Mouse (Mus musculus) thymus, adult 2 months (tissue): ENCODE results near the gene Olfr9. TPM values are rescaled to one million over a fixed set of nuclear protein-coding genes. Genes with fewer than 3 reads are reported as not detected.
"Not testable (repeated sequence)": the region's sequence is repeated elsewhere in the genome, so short reads cannot be mapped to it uniquely, and the experiment has no call there.

ENCODE experiments used
- DNase-seq: peaks from one replicate; pipeline ENCODE4 v3.0.0; 2021
- H3K27ac ChIP-seq: fragments of 200-500 bp; 2 replicates; pipeline ENCODE4 v1.5.1; 2012; ENCODE audit warnings: low read length, control low read depth; ENCODE audit not compliant: control insufficient read depth, insufficient read depth
- H3K27me3 ChIP-seq: fragments of 200-500 bp; 2 replicates; pipeline ENCODE4 v1.6.1; 2012; ENCODE audit warnings: mild to moderate bottlenecking, low read length, moderate library complexity, mixed read lengths; ENCODE audit not compliant: control insufficient read depth, insufficient read depth
- H3K36me3 ChIP-seq: fragments of 200-500 bp; 2 replicates; pipeline ENCODE4 v1.6.1; 2012; ENCODE audit warnings: mild to moderate bottlenecking, low read length, moderate library complexity; ENCODE audit not compliant: control insufficient read depth, insufficient read depth
- H3K4me1 ChIP-seq: fragments of 200-500 bp; replicated peaks from 2 replicates; pipeline ENCODE4 v1.6.1; 2012; ENCODE audit warnings: low read length; ENCODE audit not compliant: control insufficient read depth, insufficient read depth
- H3K4me3 ChIP-seq: fragments of 200-500 bp; 2 replicates; pipeline ENCODE4 v1.5.1; 2012; ENCODE audit warnings: mild to moderate bottlenecking, low read length, control low read depth, moderate library complexity; ENCODE audit not compliant: control insufficient read depth, insufficient read depth
- CTCF ChIP-seq: fragments of 200-500 bp; IDR thresholded peaks from 2 replicates; pipeline ENCODE4 v1.5.1; 2012; ENCODE audit warnings: mild to moderate bottlenecking, control low read depth, low read length, moderate library complexity, borderline replicate concordance; ENCODE audit not compliant: control insufficient read depth, poor library complexity, insufficient read depth; ENCODE audit errors: extremely low read depth
- POLR2A ChIP-seq: fragments of 200-500 bp; IDR thresholded peaks from 2 replicates; pipeline ENCODE4 v1.6.1; 2012; ENCODE audit warnings: mild to moderate bottlenecking, low read length, control low read depth, moderate library complexity; ENCODE audit not compliant: control insufficient read depth, poor library complexity, insufficient read depth; ENCODE audit errors: extremely low read depth
- WGBS: fragments of 180-500 bp; shearing (Covaris S2); methylation state at CpG from one replicate; pipeline ENCODE4 v1.1.7; 2018; 5-methylcytosine and 5-hydroxymethylcytosine counted together
- polyA plus RNA-seq: library from polyadenylated mRNA; depleted of rRNA; stranded (reverse); fragments of >200 nt; gene quantifications from 2 replicates; pipeline ENCODE4 v1.2.3, GENCODE M21; 2012

Olfr9 gene
- polyA plus RNA-seq, 1 experiment, result not detected

- 84% methylated on average over 14 of the region's 14 CpGs for WGBS
- H3K36me3 ChIP-seq, result no peaks in the 10 kb centered on the region
Measured at GRCm38 (mm10) chr10:129004032-129004920, 15.0 kb downstream of the Olfr9 start.

GRCm38 (mm10) chr10:129010288-129010841 lies 21.1 kb downstream of the Olfr9 start, which contains the start of gene Olfr763:
Gene Olfr763, plus strand, starts transcription at chr10:129010791.
- Histone ChIP-seq H3K4me3 (no peak within 1 kb of the TSS), H3K27me3 (no peaks in the 10 kb centered on the region), H3K4me1 (no peaks in the 10 kb centered on the region; the same call in 1 of the 2 replicates), H3K27ac (no peak within 1 kb of the TSS), H3K36me3 (no peaks in the 10 kb centered on the region)
- TF ChIP-seq POLR2A (no peak), CTCF (no peak)
- WGBS, result 69% methylated on average over 2 of the region's 2 CpGs
- no peak for DNase-seq

More at GRCm38 (mm10) chr10:129004032-129004920, 15.0 kb downstream of the Olfr9 start:
- no peak overlapping the region for H3K27ac ChIP-seq
- no peak for DNase-seq
- H3K27me3 ChIP-seq, result no peaks in the 10 kb centered on the region
- no peak for TF ChIP-seq CTCF
- no peak for TF ChIP-seq POLR2A
- H3K4me1 ChIP-seq, result no peaks in the 10 kb centered on the region
- no peak overlapping the region for H3K4me3 ChIP-seq

- WGBS, result 65% methylated on average over 2 of the region's 5 CpGs
Measured at GRCm38 (mm10) chr10:129011511-129011910, 22.3 kb downstream of the Olfr9 start.

GRCm38 (mm10) chr10:129014477-129014876 lies 25.2 kb downstream of the Olfr9 start:
- H3K4me3 ChIP-seq, result no peak overlapping the region
- no peaks in the 10 kb centered on the region for H3K36me3 ChIP-seq
- TF ChIP-seq CTCF (no peak), POLR2A (no peak)
- H3K27me3 ChIP-seq, result no peaks in the 10 kb centered on the region
- no peaks in the 10 kb centered on the region; the same call in 1 of the 2 replicates for H3K4me1 ChIP-seq
- DNase-seq, result no peak
- H3K27ac ChIP-seq, result no peak overlapping the region

More at GRCm38 (mm10) chr10:129011511-129011910, 22.3 kb downstream of the Olfr9 start:
- not testable (repeated sequence) for H3K4me3 ChIP-seq, H3K36me3 ChIP-seq, H3K27ac ChIP-seq, H3K27me3 ChIP-seq, H3K4me1 ChIP-seq, DNase-seq

GRCm38 (mm10) chr10:129023319-129023718 lies 34.1 kb downstream of the Olfr9 start:
- no peaks in the 10 kb centered on the region for H3K27me3 ChIP-seq
- no peaks in the 10 kb centered on the region for H3K36me3 ChIP-seq
- no peaks in the 10 kb centered on the region for H3K4me1 ChIP-seq
- H3K27ac ChIP-seq, result no peak overlapping the region
- TF ChIP-seq POLR2A (no peak), CTCF (no peak)
- DNase-seq, result no peak
- H3K4me3 ChIP-seq, result no peak overlapping the region

- TF ChIP-seq CTCF (no peak), POLR2A (no peak)
- Histone ChIP-seq H3K27me3 (no peaks in the 10 kb centered on the region), H3K36me3 (no peaks in the 10 kb centered on the region), H3K4me3 (no peak overlapping the region), H3K4me1 (no peaks in the 10 kb centered on the region), H3K27ac (no peak overlapping the region)
- WGBS, result 64% methylated on average over 3 of the region's 3 CpGs
- DNase-seq, result peak; percentile 42
Measured at GRCm38 (mm10) chr10:129026018-129026662, 36.9 kb downstream of the Olfr9 start.
